Mouse (Mus musculus) ES-Bruce4 (cell line): Measurements from ENCODE around the gene Dnah14.

Experiments used
- CTCF ChIP-seq: IDR thresholded peaks from one replicate; pipeline ENCODE4 v1.8.1; 2011; ENCODE audit warnings: low read depth, low read length
- EP300 ChIP-seq: IDR thresholded peaks from 2 replicates; pipeline ENCODE4 v1.6.1; 2011; ENCODE audit warnings: low read depth, low read length; ENCODE audit not compliant: insufficient read depth
- POLR2A ChIP-seq: IDR thresholded peaks from one replicate; pipeline ENCODE4 v1.8.1; 2011; ENCODE audit warnings: low read length; ENCODE audit not compliant: insufficient read depth

DNA sequence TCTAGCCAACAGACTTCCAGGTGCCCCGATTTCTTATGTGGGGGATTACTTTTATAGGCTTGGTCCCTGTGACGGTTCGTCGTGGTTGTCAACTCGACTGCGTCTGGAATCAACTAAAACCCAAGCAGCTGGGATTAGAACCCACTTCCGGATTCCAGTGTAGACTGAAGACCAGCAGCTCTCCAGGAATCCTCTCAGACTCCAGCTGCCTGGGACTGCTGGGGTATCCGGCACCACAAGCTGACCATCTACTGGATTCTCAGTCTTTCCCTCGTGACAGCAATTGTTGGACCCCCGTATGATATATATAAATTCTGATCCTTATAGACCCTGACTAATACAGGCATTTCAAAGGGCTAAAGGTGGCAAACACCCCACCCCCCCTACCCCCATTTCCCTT, 16.7 kb upstream of the Dnah14 start:
- TF ChIP-seq CTCF, result no peak
- no peak for TF ChIP-seq POLR2A
- TF ChIP-seq EP300, result no peak
